Mouse (Mus musculus) heart, embryonic 12.5 days (tissue): ENCODE measurements around the gene Eno3. TPM values are rescaled to one million over a fixed set of nuclear protein-coding genes. Genes with fewer than 3 reads are reported as not detected.

ENCODE experiments used
- ATAC-seq: fragments of 200-750 bp; cut with Nextera tagmentation; 2 replicates; pipeline ENCODE4 v1.8.0; 2017; ENCODE audit warnings: moderate TSS enrichment, moderate library complexity; ENCODE audit not compliant: insufficient number of reproducible peaks, low FRiP score
- H3K27ac ChIP-seq: fragments of 300-500 bp; sonication (generic); 2 replicates; pipeline ENCODE4 v1.5.1; 2016; ENCODE audit warnings: mild to moderate bottlenecking, moderate library complexity; ENCODE audit not compliant: poor library complexity, severe bottlenecking
- H3K27me3 ChIP-seq: fragments of 300-500 bp; sonication (generic); replicated peaks from 2 replicates; pipeline ENCODE4 v1.6.1; 2016; ENCODE audit warnings: mild to moderate bottlenecking, moderate library complexity
- H3K36me3 ChIP-seq: fragments of 300-500 bp; sonication (generic); 2 replicates; pipeline ENCODE4 v1.6.1; 2016; ENCODE audit warnings: mild to moderate bottlenecking, moderate library complexity
- H3K4me1 ChIP-seq: fragments of 300-500 bp; sonication (generic); replicated peaks from 2 replicates; pipeline ENCODE4 v1.6.1; 2016; ENCODE audit warnings: mild to moderate bottlenecking
- H3K4me2 ChIP-seq: fragments of 300-500 bp; sonication (generic); 2 replicates; pipeline ENCODE4 v1.6.1; 2016; ENCODE audit warnings: mild to moderate bottlenecking, moderate library complexity
- H3K4me3 ChIP-seq: fragments of 300-500 bp; sonication (generic); 2 replicates; pipeline ENCODE4 v1.5.1; 2016; ENCODE audit warnings: mild to moderate bottlenecking
- H3K9ac ChIP-seq: fragments of 300-500 bp; sonication (generic); 2 replicates; pipeline ENCODE4 v1.6.1; 2016; ENCODE audit warnings: mild to moderate bottlenecking, moderate library complexity
- H3K9me3 ChIP-seq: fragments of 300-500 bp; sonication (generic); replicated peaks from 2 replicates; pipeline ENCODE4 v1.6.1; 2016; ENCODE audit warnings: mild to moderate bottlenecking, moderate library complexity
- WGBS: fragments of 180-500 bp; shearing (Covaris S2); methylation state at CpG from one replicate; pipeline ENCODE4 v1.1.7; 2016; 5-methylcytosine and 5-hydroxymethylcytosine counted together
- polyA plus RNA-seq: library from polyadenylated mRNA; unstranded; fragments of >200 nt; fragmentation: Nextera tagmentation; extraction: Ambion mirVana; gene quantifications from 2 replicates; pipeline ENCODE4 v1.2.1, GENCODE M21; 2016

Eno3 gene
- polyA plus RNA-seq, 1 experiment from 2014 or later, result 238 TPM

DNA sequence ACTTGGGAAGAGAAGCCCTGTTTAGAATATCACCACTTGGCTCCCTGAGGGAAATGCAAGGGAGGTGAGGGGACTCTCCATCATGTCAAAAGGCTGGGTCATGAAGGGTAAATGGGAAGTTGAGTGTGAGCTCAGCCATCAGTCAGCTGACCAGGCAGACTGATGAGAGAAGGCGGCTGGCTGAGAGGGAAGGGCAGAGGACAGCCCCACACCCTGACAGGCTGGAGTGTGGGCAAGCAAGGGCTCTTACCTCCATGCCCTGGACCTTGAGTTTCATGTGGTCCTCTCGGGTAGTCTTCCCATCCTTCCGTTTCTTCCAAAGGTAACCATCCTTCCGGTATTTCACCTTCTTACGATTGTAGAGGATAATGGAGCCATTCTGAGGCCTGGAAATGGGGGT is 26.6 kb downstream of the Eno3 start:
- WGBS, result 83% methylated on average over 5 of the region's 5 CpGs
- no peak for ATAC-seq
- H3K4me2 ChIP-seq, result no peak overlapping the region
- no peaks in the 10 kb centered on the region for H3K9me3 ChIP-seq
- peaks cover 24% of the 10 kb centered on the region for H3K4me1 ChIP-seq
- no peaks in the 10 kb centered on the region for H3K27me3 ChIP-seq
- no peak overlapping the region for H3K27ac ChIP-seq
- H3K9ac ChIP-seq, result no peak overlapping the region
- H3K36me3 ChIP-seq, result peaks cover 64% of the 10 kb centered on the region
- no peak overlapping the region for H3K4me3 ChIP-seq

DNA sequence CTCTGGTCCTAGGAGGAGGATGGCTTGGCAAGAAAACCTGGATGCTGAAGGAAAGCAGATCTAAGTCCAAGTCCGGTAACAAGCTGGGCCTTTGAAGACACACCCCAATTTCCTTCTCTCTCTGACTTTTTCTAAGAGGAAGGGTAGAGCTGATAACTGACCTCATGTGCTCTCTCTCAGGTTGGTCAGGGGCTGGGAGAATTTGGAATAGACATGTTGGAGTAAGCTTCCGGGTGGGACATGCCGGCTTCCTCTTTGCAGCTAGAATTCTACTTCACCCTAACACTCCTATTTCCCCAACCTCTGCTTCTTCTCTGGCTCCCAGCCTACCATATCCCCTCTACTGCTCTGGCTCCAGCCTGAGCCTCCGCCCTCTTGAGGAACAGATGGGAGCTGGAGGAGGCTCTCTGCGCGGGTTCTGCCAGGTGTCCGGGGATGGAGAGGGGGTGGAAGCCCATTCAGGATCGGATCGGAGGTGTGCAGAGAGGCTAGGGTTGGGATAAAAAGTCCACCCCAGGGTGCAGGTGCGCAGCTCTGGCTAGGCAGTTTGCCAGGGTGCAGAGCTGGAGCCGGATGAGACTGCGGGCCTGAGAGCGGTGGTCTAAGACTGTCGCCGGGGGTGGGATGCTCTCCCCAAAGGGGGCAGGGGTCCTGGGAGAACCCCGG is 30.0 kb downstream of the Eno3 start:
- Histone ChIP-seq H3K27me3 (no peaks in the 10 kb centered on the region), H3K27ac (peak overlapping the region; percentile 79), H3K9ac (peak overlapping the region; percentile 90), H3K4me3 (peak overlapping the region; percentile 78), H3K36me3 (peaks cover 36% of the 10 kb centered on the region), H3K4me1 (peaks cover 30% of the 10 kb centered on the region), H3K4me2 (peak overlapping the region; percentile 87), H3K9me3 (no peaks in the 10 kb centered on the region)
- 3% methylated on average over 16 of the region's 16 CpGs for WGBS
- ATAC-seq, result peak; percentile 44

DNA sequence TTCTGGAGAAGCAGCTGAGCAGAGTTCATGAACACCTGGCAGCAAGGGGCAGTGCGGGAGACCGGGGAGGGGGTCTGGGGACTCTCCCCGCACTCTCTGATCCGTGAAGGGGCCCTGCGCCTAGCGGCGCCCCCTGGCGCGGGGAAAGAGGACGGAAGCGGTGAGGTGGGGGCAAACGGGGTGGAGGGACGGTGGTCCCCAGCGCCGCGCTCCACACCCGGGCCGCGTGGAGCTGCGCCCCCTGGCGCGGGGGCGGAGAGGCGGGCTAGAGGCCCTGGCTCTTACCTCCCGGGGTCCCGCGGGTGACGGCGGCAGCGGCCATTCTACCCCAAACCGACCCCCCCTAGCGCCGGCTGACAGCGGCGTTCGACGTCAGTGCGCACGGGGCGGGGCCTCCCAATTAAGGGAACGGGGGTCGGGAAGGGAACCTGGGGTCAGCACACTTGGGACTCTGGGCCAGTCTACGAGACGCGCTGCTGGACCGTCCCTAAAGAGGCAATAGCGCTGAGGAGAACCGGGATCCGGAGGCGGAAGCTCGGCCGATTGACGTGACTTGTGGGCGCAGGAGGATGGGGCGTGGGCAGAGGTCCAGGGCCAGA is 30.7 kb downstream of the Eno3 start, which contains the start of gene Camta2:
Gene Camta2 (minus strand): TSS at position 505 of the 599 bp plus-strand sequence.
- Histone ChIP-seq H3K4me3 (peak within 1 kb of the TSS; percentile 78), H3K27ac (peak within 1 kb of the TSS; percentile 79), H3K27me3 (no peaks in the 10 kb centered on the region), H3K9me3 (no peaks in the 10 kb centered on the region), H3K36me3 (peaks cover 29% of the 10 kb centered on the region), H3K9ac (peak within 1 kb of the TSS; percentile 90), H3K4me2 (peak within 1 kb of the TSS; percentile 87), H3K4me1 (peaks cover 25% of the 10 kb centered on the region)
- peak; percentile 84 for ATAC-seq
- under 1% methylated on average over 55 of the region's 55 CpGs for WGBS

DNA sequence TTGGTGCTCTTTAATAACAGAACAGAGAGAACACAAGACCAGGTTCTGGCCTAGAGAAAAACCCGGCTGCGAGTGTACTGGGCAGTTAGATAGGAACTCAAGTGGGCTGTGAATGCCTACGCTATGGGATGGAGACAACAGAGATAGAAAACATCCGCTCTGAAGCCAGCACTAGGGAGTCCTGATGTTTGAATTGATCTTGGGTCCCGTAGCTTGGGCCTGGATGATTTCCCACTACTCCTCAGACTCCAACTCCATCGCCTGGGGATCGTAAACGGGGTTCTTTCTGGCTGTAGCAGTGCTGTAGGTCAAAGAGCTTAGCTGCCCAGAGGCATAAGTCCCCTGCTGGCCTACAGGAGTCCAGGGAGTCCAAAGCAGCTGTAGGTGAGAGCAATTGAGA is 31.4 kb downstream of the Eno3 start:
- peak overlapping the region; percentile 90 for H3K9ac ChIP-seq
- peaks cover 23% of the 10 kb centered on the region for H3K36me3 ChIP-seq
- peak overlapping the region; percentile 79 for H3K27ac ChIP-seq
- ATAC-seq, result no peak
- H3K27me3 ChIP-seq, result no peaks in the 10 kb centered on the region
- H3K4me2 ChIP-seq, result peak overlapping the region; percentile 87
- H3K4me3 ChIP-seq, result peak overlapping the region; percentile 78
- no peaks in the 10 kb centered on the region for H3K9me3 ChIP-seq
- WGBS, result 13% methylated on average over 8 of the region's 8 CpGs
- H3K4me1 ChIP-seq, result peaks cover 25% of the 10 kb centered on the region

GRCm38 (mm10) chr11:70689578-70689977 is 32.6 kb downstream of the Eno3 start:
- WGBS, result 34% methylated on average over 4 of the region's 4 CpGs
- H3K9me3 ChIP-seq, result no peaks in the 10 kb centered on the region
- peaks cover 25% of the 10 kb centered on the region for H3K4me1 ChIP-seq
- H3K27ac ChIP-seq, result no peak overlapping the region
- no peak overlapping the region for H3K9ac ChIP-seq
- no peaks in the 10 kb centered on the region for H3K27me3 ChIP-seq
- peaks cover 12% of the 10 kb centered on the region for H3K36me3 ChIP-seq
- no peak overlapping the region for H3K4me3 ChIP-seq
- no peak for ATAC-seq
- H3K4me2 ChIP-seq, result no peak overlapping the region

GRCm38 (mm10) chr11:70693504-70693903 is 36.5 kb downstream of the Eno3 start:
- no peak overlapping the region for H3K27ac ChIP-seq
- peaks cover 12% of the 10 kb centered on the region for H3K4me1 ChIP-seq
- H3K36me3 ChIP-seq, result no peaks in the 10 kb centered on the region
- no peaks in the 10 kb centered on the region for H3K9me3 ChIP-seq
- 54% methylated on average over 3 of the region's 3 CpGs for WGBS
- H3K27me3 ChIP-seq, result no peaks in the 10 kb centered on the region
- no peak overlapping the region for H3K9ac ChIP-seq
- no peak overlapping the region for H3K4me2 ChIP-seq
- no peak overlapping the region for H3K4me3 ChIP-seq
- ATAC-seq, result no peak

DNA sequence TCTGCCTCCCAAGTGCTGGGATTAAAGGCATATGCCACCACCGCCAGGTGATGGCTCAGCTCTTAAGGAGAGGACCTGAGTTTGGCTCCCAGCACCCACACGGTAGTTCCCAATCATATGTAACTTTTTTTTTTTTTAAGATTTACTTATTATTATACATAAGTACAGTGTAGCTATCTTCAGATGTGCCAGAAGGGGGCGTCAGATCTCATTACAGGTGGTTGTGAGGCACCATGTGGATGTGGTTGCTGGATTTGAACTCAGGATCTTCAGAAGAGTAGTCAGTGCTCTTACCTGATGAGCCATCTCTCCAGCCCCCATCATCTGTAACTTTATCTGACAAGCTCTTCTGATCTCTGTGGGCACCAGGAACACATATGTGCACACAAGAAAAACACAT is 40.4 kb downstream of the Eno3 start:
- Histone ChIP-seq H3K4me2 (no peak overlapping the region), H3K36me3 (no peaks in the 10 kb centered on the region), H3K4me1 (peaks cover 16% of the 10 kb centered on the region), H3K27ac (no peak overlapping the region), H3K9ac (no peak overlapping the region), H3K4me3 (no peak overlapping the region), H3K27me3 (no peaks in the 10 kb centered on the region), H3K9me3 (no peaks in the 10 kb centered on the region)
- ATAC-seq, result no peak
- WGBS, result 66% methylated on average over 3 of the region's 3 CpGs

- H3K9ac ChIP-seq, result peak overlapping the region; percentile 95
- 78% methylated on average over 2 of the region's 2 CpGs for WGBS
- no peaks in the 10 kb centered on the region for H3K9me3 ChIP-seq
- H3K27me3 ChIP-seq, result no peaks in the 10 kb centered on the region
- peaks cover 29% of the 10 kb centered on the region for H3K4me1 ChIP-seq
- peaks cover 10% of the 10 kb centered on the region for H3K36me3 ChIP-seq
- no peak for ATAC-seq
- 0 out of 2 replicates have a peak overlapping the region, but pooled peaks have one; percentile 84 for H3K4me3 ChIP-seq
- H3K4me2 ChIP-seq, result no peak overlapping the region
- H3K27ac ChIP-seq, result no peak overlapping the region
These were observed 42.0 kb downstream of the Eno3 start for GRCm38 (mm10) chr11:70699051-70699450.

DNA sequence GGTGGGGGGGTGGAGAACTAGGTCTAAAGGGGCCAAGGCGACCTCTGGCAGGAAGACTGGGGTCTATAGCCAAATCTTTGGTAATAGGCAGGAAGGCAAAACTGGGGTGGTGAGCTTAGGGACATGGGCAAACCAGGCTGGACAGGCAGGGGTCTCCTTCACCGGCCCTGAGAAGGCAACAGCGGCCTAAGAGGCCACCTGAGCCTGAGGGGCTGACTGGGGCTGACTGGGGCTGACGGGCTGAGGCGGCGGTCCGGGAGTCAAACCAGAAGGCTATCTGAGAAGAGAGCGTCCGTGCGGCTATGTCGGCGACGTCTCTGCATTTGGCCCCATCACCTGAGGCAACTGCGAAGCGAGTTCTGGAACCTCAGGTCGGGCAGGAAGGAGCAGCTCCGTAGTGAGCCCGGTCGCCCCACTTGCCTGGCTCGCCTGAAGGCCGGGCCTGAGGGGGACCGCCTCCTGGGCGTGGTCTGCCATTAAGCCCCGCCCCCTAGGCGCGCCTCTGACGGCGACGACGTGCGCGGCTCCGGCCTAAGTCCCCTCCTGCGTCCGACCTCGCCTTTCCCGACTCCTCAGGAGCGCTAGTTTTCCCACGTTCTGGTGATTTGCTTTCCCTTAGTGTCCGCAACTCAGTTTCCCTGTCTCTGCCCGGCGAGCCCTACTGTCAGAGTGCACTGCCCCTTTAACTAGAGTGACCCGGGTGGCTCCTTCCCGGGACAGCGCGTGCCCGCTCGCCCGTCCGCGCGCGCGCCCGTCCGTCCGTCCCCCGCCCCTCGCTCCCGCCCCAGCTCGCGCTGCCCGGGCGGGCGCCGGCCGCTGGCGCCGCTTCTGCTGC is 42.9 kb downstream of the Eno3 start, which contains the start of the genes Inca1 and Kif1c:
Gene Inca1 (minus strand): TSS at position 434 of the 835 bp plus-strand sequence.
Gene Kif1c (plus strand): TSS at position 827 of the 835 bp plus-strand sequence.
- peaks cover 29% of the 10 kb centered on the region for H3K4me1 ChIP-seq
- H3K27me3 ChIP-seq, result no peaks in the 10 kb centered on the region
- peak within 1 kb of the TSS; percentile 84 for H3K4me3 ChIP-seq
- peak within 1 kb of the TSS; percentile 89 for H3K4me2 ChIP-seq
- ATAC-seq, result peak; percentile 94
- H3K9ac ChIP-seq, result peak within 1 kb of the TSS; percentile 95
- no peaks in the 10 kb centered on the region for H3K9me3 ChIP-seq
- peak within 1 kb of the TSS; percentile 95 for H3K27ac ChIP-seq
- WGBS, result 2% methylated on average over 64 of the region's 69 CpGs
- H3K36me3 ChIP-seq, result peaks cover 19% of the 10 kb centered on the region

- H3K27me3 ChIP-seq, result no peaks in the 10 kb centered on the region
- H3K9ac ChIP-seq, result peak overlapping the region; percentile 95
- ATAC-seq, result peak; percentile 47
- H3K27ac ChIP-seq, result peak overlapping the region; percentile 95
- H3K36me3 ChIP-seq, result peaks cover 26% of the 10 kb centered on the region
- no peaks in the 10 kb centered on the region for H3K9me3 ChIP-seq
- H3K4me2 ChIP-seq, result peak overlapping the region; percentile 89
- 0% methylated on average over 34 of the region's 34 CpGs for WGBS
- peaks cover 29% of the 10 kb centered on the region for H3K4me1 ChIP-seq
- H3K4me3 ChIP-seq, result peak overlapping the region; percentile 84
These were observed 43.6 kb downstream of the Eno3 start for GRCm38 (mm10) chr11:70700613-70701012.
